Mouse (Mus musculus) splenic B cell, adult 2 months (primary cell): ENCODE measurements around the gene 4930467E23Rik.
A peak's percentile ranks its signal among the peaks of the same experiment; 100 is the strongest.
"Not testable (repeated sequence)": the region's sequence is repeated elsewhere in the genome, so short reads cannot be mapped to it uniquely, and the experiment has no call there.

Experiments used
- DNase-seq: peaks from one replicate; pipeline ENCODE4 v3.0.0-alpha.2; 2011; ENCODE audit warnings: low read depth, low spot score
- H3K27me3 ChIP-seq: 2 replicates; pipeline ENCODE4 v1.6.1; 2012; ENCODE audit warnings: mild to moderate bottlenecking, low read length, moderate library complexity, mixed read lengths; ENCODE audit not compliant: control insufficient read depth, poor library complexity, insufficient read depth, severe bottlenecking
- H3K36me3 ChIP-seq: 2 replicates; pipeline ENCODE4 v1.6.1; 2012; ENCODE audit warnings: mild to moderate bottlenecking, low read length, moderate library complexity, mixed read lengths; ENCODE audit not compliant: control insufficient read depth, poor library complexity, insufficient read depth, severe bottlenecking

Gene 4930467E23Rik

DNA sequence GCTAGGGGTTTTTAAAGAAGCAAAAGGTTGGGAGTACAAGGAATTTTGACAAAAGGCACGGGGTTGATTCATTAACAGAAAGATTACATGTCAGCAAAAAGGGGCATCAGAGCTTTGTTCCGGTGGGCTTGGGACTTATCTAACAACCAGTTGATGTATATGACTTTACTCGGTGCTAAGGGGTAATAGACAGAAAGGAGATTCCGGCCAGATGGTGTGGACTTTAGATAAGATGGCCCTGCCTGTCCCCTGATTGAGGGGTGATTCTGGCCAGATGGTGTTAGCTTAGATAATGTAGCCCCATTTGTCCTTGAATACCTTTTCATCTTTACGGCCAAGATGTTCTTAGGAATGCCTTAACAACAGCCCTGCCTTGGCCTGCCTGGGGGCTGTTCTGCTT is 54.5 kb downstream of the 4930467E23Rik start:
- not testable (repeated sequence) for DNase-seq, H3K27me3 ChIP-seq, H3K36me3 ChIP-seq

GRCm38 (mm10) chr8:19784554-19785364 is 55.4 kb downstream of the 4930467E23Rik start:
- DNase-seq, result peak; percentile 94
- H3K27me3 ChIP-seq, H3K36me3 ChIP-seq: not testable (repeated sequence)

- not testable (repeated sequence) for H3K36me3 ChIP-seq, DNase-seq, H3K27me3 ChIP-seq
Observed at GRCm38 (mm10) chr8:19792696-19793095, 63.3 kb downstream of the 4930467E23Rik start.
